ENCODE assay signal across 8 mouse cellular contexts in genomic region chr7:80660619-80661018, GRCm38 (mm10). TPM values are rescaled to one million over a fixed set of nuclear protein-coding genes. Genes with fewer than 3 reads are reported as not detected.
A peak's percentile ranks its signal among the peaks of the same experiment; 100 is the strongest.
DNase-seq lines count a peak whose midpoint lies in the region; ATAC-seq and TF ChIP-seq lines count a peak whose summit lies in the region.

No protein-coding gene starts in this region.

- no peak overlapping the region for H3K27ac ChIP-seq in midbrain, embryonic 13.5 days
- no peak overlapping the region for H3K27ac ChIP-seq in midbrain, embryonic 11.5 days (ENCODE audit: low read depth, low read length)
- H3K27ac ChIP-seq in olfactory bulb, adult 2 months (ENCODE audit: insufficient read depth, low read depth, low read length): peak overlapping the region; percentile 73; the same call in 1 of the 2 replicates

- 75% methylated on average over 4 of the region's 4 CpGs for WGBS in midbrain, embryonic 13.5 days
- WGBS in midbrain, embryonic 11.5 days: 83% methylated on average over 4 of the region's 4 CpGs
- 37% methylated on average over 4 of the region's 4 CpGs for WGBS in olfactory bulb, adult 2 months

- no peak for TF ChIP-seq CTCF in olfactory bulb, adult 2 months (IDR thresholded peaks at IDR 0.05; ENCODE audit: insufficient read depth, low read depth, low read length)

- peak; percentile 62 for ATAC-seq in midbrain, embryonic 13.5 days
- ATAC-seq in midbrain, embryonic 11.5 days (ENCODE audit: low FRiP score): no peak

- DNase-seq in midbrain, embryonic 11.5 days (ENCODE audit: low spot score, missing footprints): no peak
- peak; percentile 88 for DNase-seq in cerebellum, adult 8-10 months
- DNase-seq in heart, adult 8-10 months (ENCODE audit: low spot score): peak; percentile 84
- peak; percentile 78 to 82 for DNase-seq in layer of hippocampus, postnatal 36 days
- DNase-seq in thymus, postnatal 4 days: no peak
- DNase-seq in B cell, adult 2 months: no peak

- H3K9ac ChIP-seq in midbrain, embryonic 13.5 days (replicated peaks): no peak overlapping the region
- H3K9ac ChIP-seq in midbrain, embryonic 11.5 days (ENCODE audit: low read length): no peak overlapping the region

- H3K4me1 ChIP-seq in midbrain, embryonic 13.5 days (replicated peaks): peaks cover 15% of the 10 kb centered on the region
- no peaks in the 10 kb centered on the region for H3K4me1 ChIP-seq in midbrain, embryonic 11.5 days (ENCODE audit: control insufficient read depth, insufficient read depth, low read length)
- H3K4me1 ChIP-seq in olfactory bulb, adult 2 months (ENCODE audit: control insufficient read depth, insufficient read depth, low read length): peaks cover 27% of the 10 kb centered on the region

- H3K27me3 ChIP-seq in midbrain, embryonic 13.5 days: no peaks in the 10 kb centered on the region
- no peaks in the 10 kb centered on the region for H3K27me3 ChIP-seq in midbrain, embryonic 11.5 days (ENCODE audit: control insufficient read depth, insufficient read depth, low read length)

- no peaks in the 10 kb centered on the region for H3K9me3 ChIP-seq in midbrain, embryonic 13.5 days
- H3K9me3 ChIP-seq in midbrain, embryonic 11.5 days (ENCODE audit: control insufficient read depth, low read length): no peaks in the 10 kb centered on the region

- no peaks in the 10 kb centered on the region for H3K36me3 ChIP-seq in midbrain, embryonic 13.5 days
- H3K36me3 ChIP-seq in midbrain, embryonic 11.5 days (ENCODE audit: control insufficient read depth, insufficient read depth, low read length): no peaks in the 10 kb centered on the region

- TF ChIP-seq POLR2A in olfactory bulb, adult 2 months (IDR thresholded peaks at IDR 0.05; ENCODE audit: insufficient read depth, low read depth, low read length): no peak

- H3K4me3 ChIP-seq in midbrain, embryonic 13.5 days (replicated peaks): no peak overlapping the region
- no peak overlapping the region for H3K4me3 ChIP-seq in midbrain, embryonic 11.5 days (ENCODE audit: low read depth, low read length)
- no peak overlapping the region for H3K4me3 ChIP-seq in olfactory bulb, adult 2 months (ENCODE audit: insufficient read depth, low read depth, low read length)

- no peak overlapping the region for H3K4me2 ChIP-seq in midbrain, embryonic 13.5 days (replicated peaks)
- H3K4me2 ChIP-seq in midbrain, embryonic 11.5 days: no peak overlapping the region

RNA-seq across cellular contexts. Expression of gene Crtc3, which starts 28.1 kb away (rescaled TPM):
- 12.4 and 13.1 TPM in 2 replicates for polyA plus RNA-seq in midbrain, embryonic 13.5 days (2015; fragmentation: Nextera tagmentation; extraction: Ambion mirVana)
- polyA plus RNA-seq in midbrain, embryonic 11.5 days (2014; fragmentation: Nextera tagmentation; extraction: Ambion mirVana): 7.9 and 9.2 TPM in 2 replicates
- 10 to 100 TPM; 10.7 to 12.1 (median 11.7) TPM for total RNA-seq in heart, adult 8-10 months (2022)
- total RNA-seq in layer of hippocampus, postnatal 36 days (2021): 10 to 100 TPM; 18.3 to 22.2 TPM
- not detected in 2 replicates for polyA plus RNA-seq in olfactory bulb, adult 2 months (2012; ENCODE audit: insufficient read depth, insufficient read length, low replicate concordance, missing spikeins)

Comparison
In these comparisons a context has a peak if more than half of its experiments do, and no peak if none do; other contexts are left out.
1. DNase-seq: peak in cerebellum, adult 8-10 months (single experiment), heart, adult 8-10 months (single experiment) and layer of hippocampus, postnatal 36 days (2 of 2); none in midbrain, embryonic 11.5 days (single experiment), thymus, postnatal 4 days (single experiment) and B cell, adult 2 months (0 of 2).